Mouse (Mus musculus): ENCODE data around the gene Mmp24.
"Not testable (repeated sequence)": the region's sequence is repeated elsewhere in the genome, so short reads cannot be mapped to it uniquely, and the experiment has no call there.

The Mmp24 gene

GRCm38 (mm10) chr2:155814829-155815228, 39.7 kb downstream of the Mmp24 start:
- no peak for DNase-seq (ENCODE audit: low read depth)

- no peak for DNase-seq (ENCODE audit: low read depth)
These were observed 41.0 kb downstream of the Mmp24 start for GRCm38 (mm10) chr2:155816179-155816578.

GRCm38 (mm10) chr2:155817301-155818245, 42.4 kb downstream of the Mmp24 start:
- DNase-seq (ENCODE audit: low read depth), result no peak

- peak; percentile 87 for DNase-seq (ENCODE audit: low read depth)
These were observed 43.7 kb downstream of the Mmp24 start for GRCm38 (mm10) chr2:155818596-155819391.

GRCm38 (mm10) chr2:155819392-155819448, 44.1 kb downstream of the Mmp24 start, which contains the start of gene BC029722:
TSS of gene BC029722 (minus strand) at chr2:155819426.
- no peak for DNase-seq (ENCODE audit: low read depth)

GRCm38 (mm10) chr2:155819449-155820251, 44.5 kb downstream of the Mmp24 start:
- DNase-seq (ENCODE audit: low read depth), result no peak

- DNase-seq (ENCODE audit: low read depth), result no peak
These were observed 45.6 kb downstream of the Mmp24 start for GRCm38 (mm10) chr2:155820779-155821178.

GRCm38 (mm10) chr2:155823722-155824121, 48.6 kb downstream of the Mmp24 start:
- no peak for DNase-seq (ENCODE audit: low read depth)

GRCm38 (mm10) chr2:155825904-155826629, 50.9 kb downstream of the Mmp24 start:
- DNase-seq (ENCODE audit: low read depth), result peak; percentile 25

GRCm38 (mm10) chr2:155826630-155827424, 51.7 kb downstream of the Mmp24 start, which contains the start of gene Eif6:
TSS of gene Eif6 (minus strand) at chr2:155826925.
- DNase-seq (ENCODE audit: low read depth), result peak; percentile 85

GRCm38 (mm10) chr2:155830841-155831240, 55.7 kb downstream of the Mmp24 start:
- DNase-seq (ENCODE audit: low read depth), result no peak

GRCm38 (mm10) chr2:155831302-155831701, 56.2 kb downstream of the Mmp24 start:
- DNase-seq (ENCODE audit: low read depth), result no peak

- DNase-seq (ENCODE audit: low read depth), result not testable (repeated sequence)
These were observed 56.9 kb downstream of the Mmp24 start for GRCm38 (mm10) chr2:155832087-155832486.

- no peak for DNase-seq (ENCODE audit: low read depth)
These were observed 59.6 kb downstream of the Mmp24 start, which contains the start of gene Fam83c for GRCm38 (mm10) chr2:155834732-155835131. TSS of gene Fam83c (minus strand) at chr2:155834854.

GRCm38 (mm10) chr2:155837961-155838360, 62.8 kb downstream of the Mmp24 start:
- no peak for DNase-seq (ENCODE audit: low read depth)

- DNase-seq (ENCODE audit: low read depth), result no peak
These were observed 63.8 kb downstream of the Mmp24 start for GRCm38 (mm10) chr2:155838961-155839360.

GRCm38 (mm10) chr2:155846930-155847329, 71.8 kb downstream of the Mmp24 start:
- DNase-seq (ENCODE audit: low read depth), result no peak

- peak; percentile 69 for DNase-seq (ENCODE audit: low read depth)
These were observed 73.1 kb downstream of the Mmp24 start for GRCm38 (mm10) chr2:155848291-155848690.

- DNase-seq (ENCODE audit: low read depth), result no peak
These were observed 74.3 kb downstream of the Mmp24 start for GRCm38 (mm10) chr2:155849464-155849863.

- no peak for DNase-seq (ENCODE audit: low read depth)
These were observed 75.0 kb downstream of the Mmp24 start for GRCm38 (mm10) chr2:155850120-155850519.

- DNase-seq (ENCODE audit: low read depth), result no peak
These were observed 77.4 kb downstream of the Mmp24 start for GRCm38 (mm10) chr2:155852536-155852935.
